Mouse (Mus musculus) brain, embryonic 14.5 days (tissue): Measurements from ENCODE around the gene Slc9b1. TPM values are rescaled to one million over a fixed set of nuclear protein-coding genes. Genes with fewer than 3 reads are reported as not detected.

ENCODE experiments used
- DNase-seq: peaks from one replicate; pipeline ENCODE4 v3.0.0-alpha.2; 2011; ENCODE audit warnings: low read depth
- CTCF ChIP-seq: fragments of 200-500 bp; IDR thresholded peaks from 2 replicates; pipeline ENCODE4 v1.5.1; 2012; ENCODE audit warnings: inconsistent platforms, mild to moderate bottlenecking, moderate library complexity, borderline replicate concordance; ENCODE audit not compliant: insufficient read depth, insufficient read length; ENCODE audit errors: extremely low read depth
- POLR2A ChIP-seq: fragments of 200-500 bp; IDR thresholded peaks from 2 replicates; pipeline ENCODE4 v1.6.1; 2012; ENCODE audit warnings: mild to moderate bottlenecking, inconsistent platforms, borderline replicate concordance; ENCODE audit not compliant: poor library complexity, insufficient read depth, insufficient read length, severe bottlenecking; ENCODE audit errors: extremely low read depth
- polyA plus RNA-seq: library from polyadenylated mRNA; depleted of rRNA; stranded (reverse); fragments of >200 nt; gene quantifications from 2 replicates; pipeline ENCODE4 v1.2.3, GENCODE M21; 2012; rRNA removed

Slc9b1 gene
- polyA plus RNA-seq, 1 experiment: not detected

GRCm38 (mm10) chr3:135438913-135439531 lies 91.2 kb downstream of the Slc9b1 start:
- DNase-seq: peak; percentile 89
- TF ChIP-seq POLR2A: peak; percentile 63; the same call in 1 of the 2 replicates
- TF ChIP-seq CTCF: no peak

GRCm38 (mm10) chr3:135439651-135440050 lies 91.8 kb downstream of the Slc9b1 start:
- TF ChIP-seq CTCF (no peak), POLR2A (no peak)

GRCm38 (mm10) chr3:135440221-135440620 lies 92.4 kb downstream of the Slc9b1 start:
- no peak for TF ChIP-seq CTCF
- no peak for TF ChIP-seq POLR2A
- peak; percentile 43 for DNase-seq

More at GRCm38 (mm10) chr3:135439651-135440050, 91.8 kb downstream of the Slc9b1 start:
- peak; percentile 2 for DNase-seq

GRCm38 (mm10) chr3:135440621-135441020 lies 92.8 kb downstream of the Slc9b1 start:
- TF ChIP-seq CTCF (no peak), POLR2A (no peak)
- DNase-seq: no peak

- TF ChIP-seq POLR2A (no peak), CTCF (no peak)
These were observed 97.1 kb downstream of the Slc9b1 start for GRCm38 (mm10) chr3:135444930-135445329.

More at GRCm38 (mm10) chr3:135444930-135445329, 97.1 kb downstream of the Slc9b1 start:
- no peak for DNase-seq

Other genes with a start within 250 kb of the Slc9b1 start
- gene Cenpe, start 135.5 kb upstream of the Slc9b1 start, polyA plus RNA-seq: 7.3 and 10.4 TPM in 2 replicates
- 2.0 and 2.4 TPM in 2 replicates for gene Bdh2, start 66.8 kb upstream of the Slc9b1 start, polyA plus RNA-seq
- gene Slc9b2, start 40.3 kb upstream of the Slc9b1 start, polyA plus RNA-seq: 0.90 and 1.2 TPM in 2 replicates
- 48.5 and 48.9 TPM in 2 replicates for gene Cisd2, start 75.9 kb downstream of the Slc9b1 start, polyA plus RNA-seq
- gene Ube2d3, start 90.1 kb downstream of the Slc9b1 start, polyA plus RNA-seq: 299 and 350 TPM in 2 replicates
- gene Manba, start 137.6 kb downstream of the Slc9b1 start, polyA plus RNA-seq: 2.0 and 3.1 TPM in 2 replicates